Mouse (Mus musculus): Measurements from ENCODE around the gene Slc39a1.
"Not testable (repeated sequence)": the region's sequence is repeated elsewhere in the genome, so short reads cannot be mapped to it uniquely, and the experiment has no call there.

- TF ChIP-seq CTCF (IDR thresholded peaks at IDR 0.05; ENCODE audit: control insufficient read depth, insufficient read depth, insufficient read length); USF1 (IDR thresholded peaks at IDR 0.05; ENCODE audit: low read depth); CEBPB (IDR thresholded peaks at IDR 0.05; ENCODE audit: low read depth); MAX (IDR thresholded peaks at IDR 0.05); MYOD1 (IDR thresholded peaks at IDR 0.05; ENCODE audit: control insufficient read depth, insufficient read length, low read depth); MYOG (IDR thresholded peaks at IDR 0.05; ENCODE audit: control insufficient read depth, extremely low read depth, insufficient read length): not testable (repeated sequence)
Measured at GRCm38 (mm10) chr3:90289403-90289802, 41.4 kb downstream of the Slc39a1 start.
